Mouse (Mus musculus) heart, embryonic 16.5 days (tissue): Measurements from ENCODE around the gene Aipl1. TPM values are rescaled to one million over a fixed set of nuclear protein-coding genes. Genes with fewer than 3 reads are reported as not detected.

Experiments
- ATAC-seq: fragments of 200-750 bp; cut with Nextera tagmentation; replicated peaks from 2 replicates; pipeline ENCODE4 v1.8.0; 2017; ENCODE audit warnings: moderate number of reproducible peaks; ENCODE audit not compliant: insufficient read depth, low FRiP score; ENCODE audit errors: extremely low read depth
- H3K27ac ChIP-seq: fragments of 300-500 bp; sonication (generic); 2 replicates; pipeline ENCODE4 v1.5.1; 2014; ENCODE audit warnings: mild to moderate bottlenecking, low read length, control low read depth, moderate library complexity
- H3K27me3 ChIP-seq: fragments of 300-500 bp; sonication (generic); 2 replicates; pipeline ENCODE4 v1.6.1; 2014; ENCODE audit warnings: low read length, mixed read lengths; ENCODE audit not compliant: control insufficient read depth, insufficient read depth
- H3K36me3 ChIP-seq: fragments of 300-500 bp; sonication (generic); 2 replicates; pipeline ENCODE4 v1.6.1; 2014; ENCODE audit not compliant: control insufficient read depth, insufficient read depth
- H3K4me1 ChIP-seq: fragments of 300-500 bp; sonication (generic); 2 replicates; pipeline ENCODE4 v1.6.1; 2014; ENCODE audit warnings: low read length, mixed read lengths; ENCODE audit not compliant: control insufficient read depth, insufficient read depth
- H3K4me2 ChIP-seq: fragments of 300-500 bp; sonication (generic); 2 replicates; pipeline ENCODE4 v1.6.1; 2014; ENCODE audit warnings: low read depth, mild to moderate bottlenecking, control low read depth, low read length
- H3K4me3 ChIP-seq: fragments of 300-500 bp; sonication (generic); 2 replicates; pipeline ENCODE4 v1.5.1; 2014; ENCODE audit warnings: mild to moderate bottlenecking, control low read depth, low read length
- H3K9ac ChIP-seq: fragments of 300-500 bp; sonication (generic); 2 replicates; pipeline ENCODE4 v1.6.1; 2014; ENCODE audit warnings: low read length, control low read depth
- H3K9me3 ChIP-seq: fragments of 300-500 bp; sonication (generic); replicated peaks from 2 replicates; pipeline ENCODE4 v1.6.1; 2016; ENCODE audit warnings: low read length; ENCODE audit not compliant: control insufficient read depth
- WGBS: fragments of 180-500 bp; shearing (Covaris S2); extraction: QIAGEN DNeasy Blood & Tissue Kit; methylation state at CpG from one replicate; pipeline ENCODE4 v1.1.7; 2014; 5-methylcytosine and 5-hydroxymethylcytosine counted together
- polyA plus RNA-seq: library from polyadenylated mRNA; unstranded; fragments of >200 nt; fragmentation: Nextera tagmentation; extraction: Ambion mirVana; gene quantifications from 2 replicates; pipeline ENCODE4 v1.2.1, GENCODE M21; 2015

Aipl1 gene
- polyA plus RNA-seq, 1 experiment from 2014 or later = 0.12 TPM

- Histone ChIP-seq H3K27me3 (no peaks in the 10 kb centered on the region), H3K36me3 (no peaks in the 10 kb centered on the region), H3K9ac (no peak overlapping the region), H3K4me1 (no peaks in the 10 kb centered on the region), H3K4me3 (no peak overlapping the region), H3K27ac (no peak overlapping the region), H3K4me2 (no peak overlapping the region), H3K9me3 (no peaks in the 10 kb centered on the region)
- WGBS = 69% methylated on average over 13 of the region's 13 CpGs
- no peak for ATAC-seq
These were observed 20.6 kb downstream of the Aipl1 start for GRCm38 (mm10) chr11:72016518-72017252.

GRCm38 (mm10) chr11:72014674-72015073 lies 22.6 kb downstream of the Aipl1 start:
- Histone ChIP-seq H3K27ac (no peak overlapping the region), H3K4me1 (no peaks in the 10 kb centered on the region), H3K9me3 (no peaks in the 10 kb centered on the region), H3K4me3 (no peak overlapping the region), H3K9ac (no peak overlapping the region), H3K36me3 (no peaks in the 10 kb centered on the region), H3K27me3 (no peaks in the 10 kb centered on the region), H3K4me2 (no peak overlapping the region)
- no peak for ATAC-seq
- 70% methylated on average over 4 of the region's 4 CpGs for WGBS

- Histone ChIP-seq H3K27me3 (no peaks in the 10 kb centered on the region; the same call in 1 of the 2 replicates), H3K9ac (no peak overlapping the region), H3K27ac (no peak overlapping the region), H3K4me1 (no peaks in the 10 kb centered on the region), H3K4me2 (no peak overlapping the region), H3K4me3 (no peak overlapping the region), H3K9me3 (no peaks in the 10 kb centered on the region), H3K36me3 (no peaks in the 10 kb centered on the region)
- ATAC-seq = no peak
- WGBS = 67% methylated on average over 1 of the region's 1 CpGs
These were observed 25.4 kb downstream of the Aipl1 start for GRCm38 (mm10) chr11:72011955-72012354.

DNA sequence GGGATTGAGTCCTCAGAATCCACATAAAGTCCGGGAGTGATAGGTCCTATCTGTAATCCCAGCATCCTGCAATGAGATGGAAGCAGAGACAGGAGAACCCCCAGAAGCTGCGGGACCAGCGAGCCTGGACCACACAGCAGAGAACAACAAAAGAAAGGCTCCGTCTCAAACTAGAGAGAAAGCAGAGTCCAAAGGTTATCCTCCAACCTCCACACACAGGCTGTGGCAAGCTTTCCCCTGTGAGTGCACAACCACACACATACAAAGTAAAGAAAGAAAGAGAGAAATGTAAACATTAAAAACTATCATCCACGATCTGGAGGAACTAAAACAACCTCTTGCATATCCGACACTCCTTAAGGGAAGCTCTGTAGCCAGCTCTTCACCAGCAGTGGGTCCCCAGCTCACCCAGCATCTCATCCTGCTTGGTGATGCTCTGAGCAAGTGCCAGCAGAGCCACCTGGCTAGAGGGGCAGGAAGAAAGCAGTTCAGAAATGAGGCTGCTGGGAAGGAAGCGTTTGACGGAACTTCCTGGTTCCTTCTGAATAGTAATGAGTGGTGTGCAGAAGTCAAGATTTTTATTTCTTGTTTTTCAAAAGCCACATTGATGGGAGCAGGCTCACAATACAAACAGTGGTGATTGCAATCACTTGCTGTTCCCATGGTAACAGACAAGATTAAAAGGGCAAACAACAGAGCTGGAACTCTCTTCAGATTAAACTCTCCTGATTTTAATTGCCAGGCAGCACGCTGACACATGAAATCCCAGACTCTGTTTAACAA lies 26.2 kb downstream of the Aipl1 start:
- no peaks in the 10 kb centered on the region for H3K4me1 ChIP-seq
- no peak overlapping the region for H3K4me2 ChIP-seq
- 52% methylated on average over 9 of the region's 9 CpGs for WGBS
- no peak overlapping the region for H3K27ac ChIP-seq
- H3K27me3 ChIP-seq = no peaks in the 10 kb centered on the region; the same call in 1 of the 2 replicates
- H3K4me3 ChIP-seq = no peak overlapping the region
- no peak overlapping the region for H3K9ac ChIP-seq
- no peaks in the 10 kb centered on the region for H3K9me3 ChIP-seq
- H3K36me3 ChIP-seq = no peaks in the 10 kb centered on the region
- ATAC-seq = no peak

DNA sequence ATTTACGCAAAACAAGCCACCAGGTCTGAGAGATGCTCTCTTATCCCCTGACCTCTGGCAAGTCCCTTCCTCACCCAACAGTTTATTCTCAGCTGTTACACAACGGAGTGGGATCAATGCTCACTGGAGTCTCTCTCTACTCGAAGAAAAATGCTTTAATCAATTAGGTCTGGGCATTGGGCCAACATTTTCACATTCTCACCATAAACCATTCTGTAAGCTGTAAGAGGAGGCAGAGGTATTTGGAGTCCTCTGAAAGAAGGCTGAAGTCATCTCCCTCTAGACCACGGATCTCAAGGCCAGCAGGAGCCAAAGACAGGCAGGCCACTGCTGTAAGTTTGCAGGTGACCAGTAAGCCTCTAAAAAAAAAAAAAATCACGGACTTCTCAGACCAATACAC lies 26.9 kb downstream of the Aipl1 start:
- no peak for ATAC-seq
- Histone ChIP-seq H3K27me3 (no peaks in the 10 kb centered on the region; the same call in 1 of the 2 replicates), H3K9ac (no peak overlapping the region), H3K4me2 (no peak overlapping the region), H3K4me3 (no peak overlapping the region), H3K27ac (no peak overlapping the region), H3K36me3 (no peaks in the 10 kb centered on the region), H3K4me1 (no peaks in the 10 kb centered on the region), H3K9me3 (no peaks in the 10 kb centered on the region)
- 34% methylated on average over 5 of the region's 5 CpGs for WGBS

GRCm38 (mm10) chr11:72005547-72005946 lies 31.8 kb downstream of the Aipl1 start:
- H3K36me3 ChIP-seq = no peaks in the 10 kb centered on the region
- no peak for ATAC-seq

GRCm38 (mm10) chr11:72003171-72003570 lies 34.1 kb downstream of the Aipl1 start:
- Histone ChIP-seq H3K9ac (no peak overlapping the region), H3K27ac (no peak overlapping the region), H3K4me2 (no peak overlapping the region), H3K27me3 (no peaks in the 10 kb centered on the region; the same call in 1 of the 2 replicates), H3K36me3 (no peaks in the 10 kb centered on the region), H3K4me3 (no peak overlapping the region), H3K9me3 (no peaks in the 10 kb centered on the region), H3K4me1 (no peaks in the 10 kb centered on the region)
- WGBS = 65% methylated on average over 9 of the region's 9 CpGs
- ATAC-seq = no peak

More at GRCm38 (mm10) chr11:72005547-72005946, 31.8 kb downstream of the Aipl1 start:
- no peaks in the 10 kb centered on the region for H3K4me1 ChIP-seq
- WGBS = 77% methylated on average over 6 of the region's 6 CpGs
- no peak overlapping the region for H3K27ac ChIP-seq
- H3K27me3 ChIP-seq = no peaks in the 10 kb centered on the region; the same call in 1 of the 2 replicates
- H3K9ac ChIP-seq = no peak overlapping the region
- H3K4me3 ChIP-seq = no peak overlapping the region
- no peak overlapping the region for H3K4me2 ChIP-seq
- no peaks in the 10 kb centered on the region for H3K9me3 ChIP-seq

GRCm38 (mm10) chr11:72002138-72002853 lies 35.0 kb downstream of the Aipl1 start:
- Histone ChIP-seq H3K36me3 (no peaks in the 10 kb centered on the region), H3K27me3 (peaks cover 4% of the 10 kb centered on the region; the same call in 1 of the 2 replicates), H3K9ac (no peak overlapping the region), H3K4me2 (no peak overlapping the region), H3K9me3 (no peaks in the 10 kb centered on the region), H3K4me1 (no peaks in the 10 kb centered on the region), H3K4me3 (no peak overlapping the region), H3K27ac (no peak overlapping the region)
- ATAC-seq = no peak
- 40% methylated on average over 13 of the region's 13 CpGs for WGBS
